Mouse (Mus musculus): ENCODE data around the gene Igf2bp1.

DNA sequence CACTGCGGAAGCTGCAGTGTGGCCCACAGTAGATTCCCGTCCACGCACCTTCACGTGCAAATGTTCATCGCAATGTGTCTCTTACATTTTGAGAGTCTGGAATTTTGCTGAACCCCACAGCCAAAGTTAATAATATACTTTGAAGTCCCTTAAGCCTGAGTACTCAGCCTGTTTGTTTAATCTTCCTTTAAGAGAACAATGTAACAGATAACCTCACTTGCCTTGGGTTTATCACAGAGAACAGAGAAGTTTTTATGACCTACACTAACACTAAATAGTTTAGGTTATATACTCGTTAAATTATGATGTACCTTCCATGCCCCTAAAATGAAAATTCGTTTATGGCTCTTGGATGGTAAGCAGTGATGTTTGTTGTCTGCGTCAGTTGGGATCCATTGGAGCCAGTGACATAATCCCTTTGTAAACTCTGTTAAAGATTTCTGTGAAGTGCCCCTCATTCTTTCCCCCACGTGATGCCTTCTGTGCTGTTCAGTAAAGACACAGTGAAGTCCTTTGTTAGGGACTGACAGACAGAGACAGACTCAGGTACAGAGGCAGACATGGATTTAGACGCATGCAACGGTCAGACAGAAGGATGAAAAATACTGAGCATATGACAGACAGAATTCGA is 83.6 kb downstream of the Igf2bp1 start:
- TF ChIP-seq CTCF (IDR thresholded peaks at IDR 0.05; ENCODE audit: low read depth): no peak
- TF ChIP-seq EP300 (optimal IDR thresholded peaks at IDR 0.05): no peak
